Mouse (Mus musculus): Measurements from ENCODE around the gene Mdga1. TPM values are rescaled to one million over a fixed set of nuclear protein-coding genes. Genes with fewer than 3 reads are reported as not detected.

The Mdga1 gene
- polyA plus RNA-seq, 1 experiment from 2014 or later, result 1.9 TPM

GRCm38 (mm10) chr17:30004203-30005102, 34.6 kb upstream of the Mdga1 start, which contains the start of gene Zfand3:
Zfand3 (plus strand) TSS chr17:30004733.
- WGBS (ENCODE audit: insufficient replicate concordance), result under 1% methylated on average over 73 of the region's 93 CpGs
- peak; percentile 86 for ATAC-seq (ENCODE audit: low read depth)

GRCm38 (mm10) chr17:29998566-29999295, 28.8 kb upstream of the Mdga1 start:
- Histone ChIP-seq H3K4me2 (ENCODE audit: low read depth, low read length) (no peak overlapping the region), H3K4me1 (ENCODE audit: control insufficient read depth, low read depth, low read length) (peaks cover 6% of the 10 kb centered on the region), H3K9ac (ENCODE audit: low read depth, low read length) (no peak overlapping the region), H3K36me3 (ENCODE audit: control insufficient read depth, insufficient read depth) (no peaks in the 10 kb centered on the region), H3K4me3 (ENCODE audit: low read depth, low read length) (no peak overlapping the region), H3K27ac (ENCODE audit: low read length) (no peak overlapping the region), H3K9me3 (replicated peaks; ENCODE audit: control insufficient read depth, low read length) (no peaks in the 10 kb centered on the region), H3K27me3 (ENCODE audit: control insufficient read depth, insufficient read depth, low read depth, low read length) (no peaks in the 10 kb centered on the region)
- no peak for ATAC-seq (ENCODE audit: low read depth)
- WGBS (ENCODE audit: insufficient replicate concordance), result 72% methylated on average over 24 of the region's 24 CpGs

More at GRCm38 (mm10) chr17:30004203-30005102, 34.6 kb upstream of the Mdga1 start, which contains the start of gene Zfand3:
- peaks cover 34% of the 10 kb centered on the region for H3K4me1 ChIP-seq (ENCODE audit: control insufficient read depth, low read depth, low read length)
- H3K36me3 ChIP-seq (ENCODE audit: control insufficient read depth, insufficient read depth), result no peaks in the 10 kb centered on the region
- H3K27ac ChIP-seq (ENCODE audit: low read length), result peak within 1 kb of the TSS; percentile 99
- no peaks in the 10 kb centered on the region for H3K27me3 ChIP-seq (ENCODE audit: control insufficient read depth, insufficient read depth, low read depth, low read length)
- no peaks in the 10 kb centered on the region for H3K9me3 ChIP-seq (replicated peaks; ENCODE audit: control insufficient read depth, low read length)
- peak within 1 kb of the TSS; percentile 93 for H3K4me2 ChIP-seq (ENCODE audit: low read depth, low read length)
- peak within 1 kb of the TSS; percentile 97 for H3K4me3 ChIP-seq (ENCODE audit: low read depth, low read length)
- peak within 1 kb of the TSS; percentile 98 for H3K9ac ChIP-seq (ENCODE audit: low read depth, low read length)

- H3K4me1 ChIP-seq (ENCODE audit: control insufficient read depth, low read depth, low read length), result no peaks in the 10 kb centered on the region
- H3K27me3 ChIP-seq (ENCODE audit: control insufficient read depth, insufficient read depth, low read depth, low read length), result no peaks in the 10 kb centered on the region
- no peaks in the 10 kb centered on the region for H3K9me3 ChIP-seq (replicated peaks; ENCODE audit: control insufficient read depth, low read length)
- no peak overlapping the region for H3K27ac ChIP-seq (ENCODE audit: low read length)
- H3K36me3 ChIP-seq (ENCODE audit: control insufficient read depth, insufficient read depth), result no peaks in the 10 kb centered on the region
- no peak overlapping the region for H3K9ac ChIP-seq (ENCODE audit: low read depth, low read length)
- 79% methylated on average over 7 of the region's 7 CpGs for WGBS (ENCODE audit: insufficient replicate concordance)
- ATAC-seq (ENCODE audit: low read depth), result no peak
- H3K4me2 ChIP-seq (ENCODE audit: low read depth, low read length), result no peak overlapping the region
- H3K4me3 ChIP-seq (ENCODE audit: low read depth, low read length), result no peak overlapping the region
Observed at GRCm38 (mm10) chr17:29997726-29998125, 27.8 kb upstream of the Mdga1 start.

- no peaks in the 10 kb centered on the region for H3K4me1 ChIP-seq (ENCODE audit: control insufficient read depth, low read depth, low read length)
- no peaks in the 10 kb centered on the region for H3K36me3 ChIP-seq (ENCODE audit: control insufficient read depth, insufficient read depth)
- no peak overlapping the region for H3K4me2 ChIP-seq (ENCODE audit: low read depth, low read length)
- no peaks in the 10 kb centered on the region for H3K27me3 ChIP-seq (ENCODE audit: control insufficient read depth, insufficient read depth, low read depth, low read length)
- 74% methylated on average over 5 of the region's 5 CpGs for WGBS (ENCODE audit: insufficient replicate concordance)
- no peak for ATAC-seq (ENCODE audit: low read depth)
- H3K4me3 ChIP-seq (ENCODE audit: low read depth, low read length), result no peak overlapping the region
- H3K9ac ChIP-seq (ENCODE audit: low read depth, low read length), result no peak overlapping the region
- H3K9me3 ChIP-seq (replicated peaks; ENCODE audit: control insufficient read depth, low read length), result no peaks in the 10 kb centered on the region
- no peak overlapping the region for H3K27ac ChIP-seq (ENCODE audit: low read length)
Observed at GRCm38 (mm10) chr17:29995986-29996385, 26.1 kb upstream of the Mdga1 start.

- no peak for ATAC-seq (ENCODE audit: low read depth)
- Histone ChIP-seq H3K9ac (ENCODE audit: low read depth, low read length) (no peak overlapping the region), H3K4me3 (ENCODE audit: low read depth, low read length) (no peak overlapping the region), H3K4me2 (ENCODE audit: low read depth, low read length) (no peak overlapping the region), H3K27me3 (ENCODE audit: control insufficient read depth, insufficient read depth, low read depth, low read length) (no peaks in the 10 kb centered on the region), H3K4me1 (ENCODE audit: control insufficient read depth, low read depth, low read length) (no peaks in the 10 kb centered on the region), H3K9me3 (replicated peaks; ENCODE audit: control insufficient read depth, low read length) (no peaks in the 10 kb centered on the region), H3K36me3 (ENCODE audit: control insufficient read depth, insufficient read depth) (no peaks in the 10 kb centered on the region), H3K27ac (ENCODE audit: low read length) (no peak overlapping the region)
- WGBS (ENCODE audit: insufficient replicate concordance), result 57% methylated on average over 4 of the region's 4 CpGs
Observed at GRCm38 (mm10) chr17:29994459-29994858, 24.6 kb upstream of the Mdga1 start.

- H3K9me3 ChIP-seq (replicated peaks; ENCODE audit: control insufficient read depth, low read length), result no peaks in the 10 kb centered on the region
- H3K27ac ChIP-seq (ENCODE audit: low read length), result no peak overlapping the region
- no peaks in the 10 kb centered on the region for H3K4me1 ChIP-seq (ENCODE audit: control insufficient read depth, low read depth, low read length)
- H3K4me2 ChIP-seq (ENCODE audit: low read depth, low read length), result no peak overlapping the region
- WGBS (ENCODE audit: insufficient replicate concordance), result 66% methylated on average over 3 of the region's 3 CpGs
- no peak for ATAC-seq (ENCODE audit: low read depth)
- no peaks in the 10 kb centered on the region for H3K36me3 ChIP-seq (ENCODE audit: control insufficient read depth, insufficient read depth)
- H3K9ac ChIP-seq (ENCODE audit: low read depth, low read length), result no peak overlapping the region
- H3K4me3 ChIP-seq (ENCODE audit: low read depth, low read length), result no peak overlapping the region
- no peaks in the 10 kb centered on the region for H3K27me3 ChIP-seq (ENCODE audit: control insufficient read depth, insufficient read depth, low read depth, low read length)
Observed at GRCm38 (mm10) chr17:29994011-29994410, 24.1 kb upstream of the Mdga1 start.

- no peak overlapping the region for H3K9ac ChIP-seq (ENCODE audit: low read depth, low read length)
- ATAC-seq (ENCODE audit: low read depth), result no peak
- H3K36me3 ChIP-seq (ENCODE audit: control insufficient read depth, insufficient read depth), result no peaks in the 10 kb centered on the region
- H3K4me1 ChIP-seq (ENCODE audit: control insufficient read depth, low read depth, low read length), result no peaks in the 10 kb centered on the region
- no peak overlapping the region for H3K4me3 ChIP-seq (ENCODE audit: low read depth, low read length)
- H3K27ac ChIP-seq (ENCODE audit: low read length), result no peak overlapping the region
- H3K9me3 ChIP-seq (replicated peaks; ENCODE audit: control insufficient read depth, low read length), result no peaks in the 10 kb centered on the region
- H3K4me2 ChIP-seq (ENCODE audit: low read depth, low read length), result no peak overlapping the region
- H3K27me3 ChIP-seq (ENCODE audit: control insufficient read depth, insufficient read depth, low read depth, low read length), result no peaks in the 10 kb centered on the region
- WGBS (ENCODE audit: insufficient replicate concordance), result 81% methylated on average over 8 of the region's 8 CpGs
Observed at GRCm38 (mm10) chr17:29993488-29993887, 23.6 kb upstream of the Mdga1 start.

- no peaks in the 10 kb centered on the region for H3K4me1 ChIP-seq (ENCODE audit: control insufficient read depth, low read depth, low read length)
- WGBS (ENCODE audit: insufficient replicate concordance), result 44% methylated on average over 2 of the region's 2 CpGs
- no peak overlapping the region for H3K27ac ChIP-seq (ENCODE audit: low read length)
- no peaks in the 10 kb centered on the region for H3K27me3 ChIP-seq (ENCODE audit: control insufficient read depth, insufficient read depth, low read depth, low read length)
- H3K9ac ChIP-seq (ENCODE audit: low read depth, low read length), result no peak overlapping the region
- no peaks in the 10 kb centered on the region for H3K9me3 ChIP-seq (replicated peaks; ENCODE audit: control insufficient read depth, low read length)
- no peaks in the 10 kb centered on the region for H3K36me3 ChIP-seq (ENCODE audit: control insufficient read depth, insufficient read depth)
- no peak overlapping the region for H3K4me2 ChIP-seq (ENCODE audit: low read depth, low read length)
- H3K4me3 ChIP-seq (ENCODE audit: low read depth, low read length), result no peak overlapping the region
- ATAC-seq (ENCODE audit: low read depth), result no peak
Observed at GRCm38 (mm10) chr17:29990845-29991244, 21.0 kb upstream of the Mdga1 start.

GRCm38 (mm10) chr17:29990136-29990535, 20.2 kb upstream of the Mdga1 start:
- no peaks in the 10 kb centered on the region for H3K9me3 ChIP-seq (replicated peaks; ENCODE audit: control insufficient read depth, low read length)
- H3K4me2 ChIP-seq (ENCODE audit: low read depth, low read length), result no peak overlapping the region
- no peak for ATAC-seq (ENCODE audit: low read depth)
- no peak overlapping the region for H3K4me3 ChIP-seq (ENCODE audit: low read depth, low read length)
- 73% methylated on average over 3 of the region's 3 CpGs for WGBS (ENCODE audit: insufficient replicate concordance)
- no peak overlapping the region for H3K9ac ChIP-seq (ENCODE audit: low read depth, low read length)
- no peak overlapping the region for H3K27ac ChIP-seq (ENCODE audit: low read length)
- H3K4me1 ChIP-seq (ENCODE audit: control insufficient read depth, low read depth, low read length), result no peaks in the 10 kb centered on the region
- no peaks in the 10 kb centered on the region for H3K27me3 ChIP-seq (ENCODE audit: control insufficient read depth, insufficient read depth, low read depth, low read length)
- H3K36me3 ChIP-seq (ENCODE audit: control insufficient read depth, insufficient read depth), result no peaks in the 10 kb centered on the region
